Mouse (Mus musculus): Measurements from ENCODE around the gene Tlr5.
A peak's percentile ranks its signal among the peaks of the same experiment; 100 is the strongest.

Gene Tlr5

DNA sequence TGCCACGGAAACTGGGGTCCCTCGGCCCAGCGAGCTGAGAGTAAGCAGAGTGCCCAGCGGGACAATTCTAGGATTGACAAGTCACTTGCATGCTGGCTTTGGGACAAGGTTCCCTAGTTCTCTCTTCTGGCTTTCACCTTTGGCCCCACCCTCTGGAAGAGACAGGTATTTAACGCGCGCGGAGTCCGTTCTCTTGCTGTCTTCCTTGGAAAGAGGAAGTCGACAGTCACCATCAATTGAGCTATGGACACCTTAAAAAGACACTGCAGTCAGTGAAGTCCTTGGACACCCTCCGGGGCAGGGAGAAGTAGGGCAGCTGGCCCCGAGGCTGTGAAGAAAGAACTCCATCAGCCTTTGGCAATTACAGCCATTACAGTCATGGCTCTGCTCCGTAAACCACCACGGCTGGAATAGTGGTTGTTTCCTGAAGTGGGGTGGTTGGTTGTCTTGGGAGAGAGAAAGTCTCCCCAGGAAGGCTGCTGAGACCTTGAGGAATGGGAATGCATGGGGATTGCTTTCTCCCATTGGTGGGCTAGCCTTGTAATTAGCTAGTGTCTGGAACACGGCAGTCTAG, 546 bp downstream of the Tlr5 start:
- peak; percentile 30 for DNase-seq

DNA sequence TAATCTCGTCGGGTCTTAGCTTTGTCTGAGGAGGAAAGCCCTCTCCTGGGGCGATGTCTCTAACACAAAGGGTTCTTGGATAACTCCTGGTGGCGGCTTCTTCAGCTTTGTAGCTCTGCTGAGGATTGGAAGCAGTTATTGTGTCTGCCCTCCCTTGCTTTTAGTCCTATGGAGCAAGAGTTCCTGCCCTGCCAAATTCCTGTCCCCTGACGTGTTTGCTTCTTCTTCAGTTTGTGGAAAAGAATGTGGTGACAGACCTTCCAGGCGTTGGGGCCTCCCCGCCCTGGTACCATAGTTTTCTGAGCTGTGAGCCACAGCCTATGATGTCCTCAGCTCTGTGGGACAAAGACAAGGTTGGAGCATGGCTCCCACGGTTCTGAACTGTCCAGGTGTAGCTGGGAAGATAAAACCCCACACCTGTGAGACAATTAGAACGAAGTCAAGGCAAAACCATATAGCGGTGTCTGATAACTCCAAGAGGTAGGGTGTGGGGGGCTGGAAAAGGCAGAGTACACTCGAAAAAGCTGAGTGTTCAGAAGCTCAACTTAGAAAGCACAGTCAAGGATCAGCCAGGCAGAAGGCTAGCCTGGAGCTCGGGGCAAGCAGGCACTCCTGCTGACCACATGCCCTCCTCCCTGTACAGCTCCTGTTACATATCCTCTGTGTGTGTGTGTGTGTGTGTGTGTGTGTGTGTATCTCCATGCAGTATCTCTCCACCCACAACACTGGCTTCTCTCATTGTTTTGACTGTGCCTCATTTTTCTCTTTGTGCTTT, 1.8 kb downstream of the Tlr5 start:
- DNase-seq, result peak; percentile 54

DNA sequence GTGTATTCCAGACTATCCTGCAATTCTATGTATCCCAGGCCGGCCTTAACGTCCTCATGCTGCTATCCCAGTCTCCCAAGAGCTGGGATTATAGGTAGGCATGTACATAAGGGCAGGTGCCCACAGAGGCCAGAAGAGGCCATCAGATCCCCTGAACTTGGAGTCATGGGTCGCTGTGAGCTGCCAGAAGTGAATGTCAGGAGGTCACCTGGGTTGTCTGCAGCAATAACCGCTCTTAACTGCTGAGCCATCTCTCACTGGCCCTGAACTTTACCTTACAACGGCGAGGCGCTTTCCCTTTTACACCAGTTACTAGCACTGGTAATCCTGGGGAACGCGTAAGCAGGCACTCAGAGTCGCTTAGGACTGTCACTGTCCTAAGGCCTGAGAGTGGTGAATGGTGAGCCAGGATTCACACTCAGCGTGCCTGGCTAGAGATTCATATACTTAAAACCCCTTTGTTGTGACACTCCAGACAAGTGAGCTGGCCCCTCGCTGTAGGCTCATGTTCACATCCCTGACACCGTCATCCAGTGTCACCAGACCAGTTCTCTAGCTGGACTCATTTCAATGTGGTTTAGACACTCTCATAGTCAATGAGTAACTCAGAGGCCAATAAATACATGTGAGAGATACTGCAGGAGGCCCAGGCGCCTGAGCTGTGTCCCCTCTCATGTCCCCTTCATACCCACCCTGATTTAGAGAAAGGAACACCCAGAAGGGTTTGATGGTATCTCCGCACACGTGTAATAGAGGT, 2.6 kb downstream of the Tlr5 start:
- no peak for DNase-seq

DNA sequence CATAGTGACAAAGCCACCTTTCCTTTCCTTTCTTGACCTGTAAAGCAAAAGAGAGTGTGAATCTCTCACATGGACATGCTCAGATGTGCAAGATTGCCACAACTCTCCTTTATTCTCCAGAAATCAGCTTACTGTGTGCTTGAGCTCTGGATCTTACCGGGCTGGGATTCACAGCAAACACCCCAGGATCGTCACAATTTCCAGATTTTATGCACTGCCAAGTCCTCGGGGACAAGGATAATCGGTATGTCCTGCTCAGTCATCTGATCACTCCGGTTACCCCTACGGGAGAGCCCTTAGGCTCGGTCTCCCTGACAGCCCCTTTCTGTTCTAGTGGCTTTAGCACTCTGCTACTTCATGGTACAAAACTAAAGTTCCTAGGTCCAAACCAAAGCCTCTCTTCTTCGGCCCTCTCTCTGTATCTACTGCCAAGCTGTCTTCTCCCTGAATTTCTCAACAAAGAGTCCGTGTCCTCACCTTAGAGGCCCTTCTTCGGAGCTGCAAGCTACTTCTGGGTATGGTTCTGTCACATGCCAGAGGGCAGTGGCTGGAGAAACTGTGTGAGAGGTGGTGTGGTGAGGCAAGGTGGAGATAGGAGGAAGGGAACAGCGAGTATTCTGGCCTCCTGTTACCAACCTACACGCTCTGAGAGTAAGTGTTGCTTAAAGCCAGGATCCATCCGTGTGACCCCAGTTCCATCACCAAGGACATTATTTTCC, 3.4 kb downstream of the Tlr5 start:
- no peak for DNase-seq

DNA sequence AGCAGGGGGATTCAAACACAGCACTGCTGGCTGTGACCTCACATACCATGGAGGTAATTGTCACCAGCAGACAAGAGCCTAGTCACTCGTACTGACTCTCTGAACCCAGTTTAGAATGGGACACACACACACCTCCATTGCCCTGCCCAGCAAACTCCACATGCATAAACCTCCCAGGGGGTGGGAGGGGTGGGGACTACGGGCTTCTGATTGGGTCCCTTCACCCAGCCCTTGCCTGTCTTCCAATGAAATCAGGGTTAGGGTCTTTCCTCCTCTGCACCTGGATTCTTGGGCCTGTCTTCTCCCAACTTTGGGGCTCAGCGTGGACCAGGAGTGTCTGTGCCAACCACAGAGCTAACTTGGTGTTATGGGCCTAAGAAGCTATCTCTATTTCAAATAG, 4.2 kb downstream of the Tlr5 start:
- DNase-seq, result no peak

DNA sequence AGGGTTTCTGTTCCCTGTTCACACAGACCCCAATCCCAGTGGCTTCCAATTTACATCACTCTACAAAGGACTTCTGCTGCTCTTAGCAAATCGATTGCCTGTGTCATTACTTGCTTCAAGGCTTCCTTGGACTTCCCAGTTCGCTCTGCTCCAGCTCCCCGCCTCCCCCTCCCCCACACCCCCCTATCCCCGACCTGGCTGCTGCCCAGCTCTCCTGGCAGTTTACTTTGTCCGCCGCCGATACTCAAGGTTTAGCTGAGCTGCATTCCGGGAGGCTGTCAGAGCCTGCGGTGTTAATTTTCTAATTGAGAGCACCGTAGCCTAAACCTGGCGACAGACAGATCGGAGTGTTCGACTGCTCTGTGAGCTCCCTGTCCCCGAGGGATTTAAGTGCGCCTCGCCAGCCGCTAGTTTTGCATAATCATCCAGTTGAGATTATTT, 4.7 kb downstream of the Tlr5 start:
- peak; percentile 56 for DNase-seq

DNA sequence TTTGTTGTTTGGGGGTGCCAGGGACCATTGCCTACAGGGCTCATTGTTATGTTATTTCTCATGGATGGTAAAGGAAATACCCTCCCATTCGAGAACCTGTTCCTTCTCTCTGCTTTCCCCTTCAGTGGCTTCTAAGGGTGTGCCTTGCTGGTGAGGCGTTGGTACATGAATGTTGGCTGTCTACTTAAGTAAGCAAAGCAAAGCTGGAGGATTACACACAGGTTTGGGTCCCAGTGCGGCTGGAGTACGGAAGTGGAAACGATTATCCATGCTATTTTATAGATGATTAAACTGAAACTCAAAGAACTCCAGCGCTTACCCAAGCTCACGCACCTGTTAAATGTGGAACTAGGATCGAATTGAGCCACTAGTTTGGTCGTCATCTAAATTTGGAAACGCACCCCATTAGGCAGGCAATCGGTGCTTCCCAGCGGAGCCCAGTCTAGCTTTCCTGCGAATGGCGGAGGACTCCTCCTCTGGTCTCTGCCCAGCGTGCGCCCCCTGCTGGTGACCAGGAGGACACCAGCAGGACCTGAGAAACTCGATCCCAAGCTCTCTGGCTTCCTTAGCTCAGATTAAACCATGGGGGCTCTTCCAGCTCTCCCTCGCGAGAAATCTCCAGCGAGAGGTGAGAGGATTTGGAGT, 5.3 kb downstream of the Tlr5 start:
- peak; percentile 89 for DNase-seq

DNA sequence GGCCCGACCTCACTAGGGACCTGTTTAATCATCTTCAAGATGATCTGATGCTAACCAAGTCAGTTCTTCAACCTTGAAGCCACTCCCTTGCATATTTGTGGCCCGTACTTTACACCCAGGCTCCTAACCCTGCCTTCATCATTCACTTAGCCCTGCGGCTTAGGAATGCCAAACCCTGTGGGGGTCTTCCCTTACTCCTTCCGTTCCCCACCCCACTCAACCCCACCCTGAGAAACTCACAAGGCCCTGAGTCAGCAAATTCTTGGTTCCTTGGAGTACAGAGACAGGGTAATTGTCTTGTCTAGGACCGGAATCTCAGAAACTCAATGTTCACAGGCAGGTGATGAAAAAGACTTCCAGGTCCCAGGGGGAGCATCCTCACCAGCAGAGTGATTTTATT, 6.5 kb downstream of the Tlr5 start:
- no peak for DNase-seq

DNA sequence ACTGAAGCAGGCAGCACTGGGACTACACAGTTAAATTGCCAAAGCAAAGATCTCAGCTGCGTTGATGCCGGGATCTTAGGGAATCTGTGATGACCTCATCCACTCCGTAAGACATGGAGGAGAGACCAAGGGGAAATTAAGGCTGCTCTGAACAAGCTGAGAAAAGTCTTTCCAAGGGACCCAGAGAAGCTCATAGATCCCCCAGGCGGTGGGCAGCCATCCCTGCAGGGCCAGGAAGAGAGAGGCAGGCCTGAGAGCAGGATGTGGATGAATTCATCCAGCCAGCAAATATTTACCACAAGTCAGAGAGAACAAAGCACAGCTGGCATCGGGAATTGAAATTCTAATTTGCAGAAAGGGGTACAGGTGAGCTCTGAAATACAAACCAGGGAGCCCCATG, 8.7 kb downstream of the Tlr5 start:
- no peak for DNase-seq

DNA sequence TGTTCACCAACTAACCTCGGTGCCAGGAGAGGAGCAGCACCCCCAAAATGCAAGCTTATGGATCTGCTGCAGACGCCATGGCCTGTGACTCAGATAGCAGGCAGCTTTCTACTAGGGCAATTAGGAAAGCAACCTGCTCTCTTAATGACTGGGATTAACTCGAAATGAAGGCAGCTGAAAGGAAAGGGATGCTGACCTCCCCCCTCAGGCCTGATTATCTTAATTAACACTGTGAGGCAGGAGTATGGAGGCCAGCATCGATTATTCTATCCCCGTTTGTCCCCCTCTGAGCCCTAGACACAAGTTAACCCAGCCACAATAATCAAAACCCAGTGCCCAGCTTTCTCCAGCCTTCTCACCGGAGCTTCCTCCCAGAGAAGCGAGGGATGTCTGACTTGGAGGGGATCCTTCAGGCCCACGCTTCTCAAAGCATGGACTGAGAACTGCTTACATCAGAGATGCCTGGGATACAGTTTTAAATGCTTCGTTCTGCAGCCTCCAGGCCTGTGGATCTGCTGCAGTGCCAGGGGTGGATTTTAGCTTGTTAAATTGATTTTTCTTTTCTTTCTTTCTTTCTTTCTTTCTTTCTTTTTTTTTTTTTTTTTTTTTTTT, 10.4 kb downstream of the Tlr5 start:
- no peak for DNase-seq

DNA sequence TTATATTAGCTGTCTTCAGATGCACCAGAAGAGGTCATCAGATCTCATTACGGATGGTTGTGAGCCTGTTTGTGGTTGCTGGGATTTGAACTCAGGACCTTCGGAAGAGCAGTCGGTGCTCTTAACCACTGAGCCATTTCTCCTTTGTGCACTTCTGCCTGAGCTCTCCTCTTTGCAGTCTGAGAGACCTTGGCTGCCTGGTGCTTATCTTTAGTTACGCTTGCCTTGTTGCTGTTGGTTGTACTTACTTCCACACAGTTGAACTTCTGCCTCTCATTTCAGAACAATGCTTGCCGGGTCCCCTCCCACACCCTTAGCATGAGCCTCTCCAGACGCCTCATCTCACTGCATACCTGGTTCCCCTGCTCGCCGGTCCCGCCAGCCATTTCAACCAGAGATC, 14.1 kb downstream of the Tlr5 start:
- no peak for DNase-seq

DNA sequence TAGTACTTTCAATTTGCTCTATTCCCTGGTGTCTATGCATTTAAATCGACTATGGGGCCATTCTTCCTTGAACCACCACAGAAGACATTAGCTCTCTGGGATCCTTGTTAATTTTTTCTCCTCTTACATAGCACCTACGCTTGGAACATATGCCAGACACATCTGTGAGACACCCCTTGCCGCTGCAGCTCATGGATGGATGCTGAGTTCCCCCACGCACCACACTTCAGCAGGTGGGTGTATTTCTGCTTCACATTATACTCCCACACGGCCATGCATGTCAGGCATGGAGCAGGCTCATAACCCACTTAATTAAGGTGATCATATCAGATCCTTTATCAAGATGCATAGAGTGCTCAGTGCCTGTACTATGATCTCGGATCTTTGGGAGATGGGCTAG, 17.7 kb downstream of the Tlr5 start:
- DNase-seq, result no peak

DNA sequence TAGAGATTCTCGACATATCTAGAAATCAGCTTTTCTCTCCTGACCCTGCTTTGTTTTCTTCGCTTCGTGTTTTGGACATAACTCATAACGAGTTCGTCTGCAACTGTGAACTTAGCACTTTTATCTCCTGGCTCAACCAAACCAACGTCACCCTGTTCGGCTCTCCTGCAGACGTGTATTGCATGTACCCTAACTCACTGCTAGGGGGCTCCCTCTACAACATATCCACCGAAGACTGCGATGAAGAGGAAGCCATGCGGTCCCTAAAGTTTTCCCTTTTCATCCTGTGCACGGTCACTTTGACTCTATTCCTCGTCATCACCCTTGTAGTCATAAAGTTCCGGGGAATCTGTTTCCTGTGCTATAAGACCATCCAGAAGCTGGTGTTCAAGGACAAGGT, 20.2 kb downstream of the Tlr5 start:
- DNase-seq, result no peak

DNA sequence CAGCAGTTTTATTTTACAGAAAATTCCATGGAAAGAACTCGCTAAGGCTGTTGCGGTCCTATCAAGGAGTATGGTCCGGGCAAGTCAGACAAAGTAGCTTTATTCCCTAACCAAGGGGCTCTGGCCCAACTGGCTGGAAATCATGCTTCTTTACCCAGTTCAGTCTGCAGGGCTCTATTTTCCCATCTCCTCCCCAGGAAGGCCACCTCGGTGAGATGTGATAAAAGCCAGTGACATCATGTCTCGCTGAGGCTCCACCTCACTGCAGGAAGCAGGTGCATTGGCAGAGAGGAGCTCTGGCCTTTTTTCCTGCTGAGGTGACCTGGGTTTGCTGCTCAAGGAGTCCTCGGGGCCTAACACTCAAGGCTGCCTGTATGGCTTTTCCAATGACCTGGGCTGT, 26.1 kb downstream of the Tlr5 start:
- no peak for DNase-seq

DNA sequence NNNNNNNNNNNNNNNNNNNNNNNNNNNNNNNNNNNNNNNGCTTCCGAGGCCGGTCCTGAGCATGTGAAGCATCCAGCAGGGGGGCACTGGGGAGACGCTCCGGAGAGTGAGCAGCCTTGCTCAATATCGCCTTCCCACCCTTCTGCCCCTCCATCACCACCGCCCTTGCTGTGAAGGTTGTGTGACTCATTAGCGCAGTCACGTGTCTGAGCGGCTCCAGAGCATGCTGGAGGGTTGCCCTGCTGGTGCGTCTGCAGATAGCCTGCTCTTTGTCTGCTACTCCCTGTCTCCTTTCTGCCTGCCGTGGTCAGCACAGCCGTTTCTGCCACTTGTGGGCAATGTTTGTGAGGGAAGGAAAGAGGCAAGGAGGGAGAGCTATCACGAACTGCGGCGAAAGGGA, 28.4 kb downstream of the Tlr5 start:
- peak; percentile 90 for DNase-seq

DNA sequence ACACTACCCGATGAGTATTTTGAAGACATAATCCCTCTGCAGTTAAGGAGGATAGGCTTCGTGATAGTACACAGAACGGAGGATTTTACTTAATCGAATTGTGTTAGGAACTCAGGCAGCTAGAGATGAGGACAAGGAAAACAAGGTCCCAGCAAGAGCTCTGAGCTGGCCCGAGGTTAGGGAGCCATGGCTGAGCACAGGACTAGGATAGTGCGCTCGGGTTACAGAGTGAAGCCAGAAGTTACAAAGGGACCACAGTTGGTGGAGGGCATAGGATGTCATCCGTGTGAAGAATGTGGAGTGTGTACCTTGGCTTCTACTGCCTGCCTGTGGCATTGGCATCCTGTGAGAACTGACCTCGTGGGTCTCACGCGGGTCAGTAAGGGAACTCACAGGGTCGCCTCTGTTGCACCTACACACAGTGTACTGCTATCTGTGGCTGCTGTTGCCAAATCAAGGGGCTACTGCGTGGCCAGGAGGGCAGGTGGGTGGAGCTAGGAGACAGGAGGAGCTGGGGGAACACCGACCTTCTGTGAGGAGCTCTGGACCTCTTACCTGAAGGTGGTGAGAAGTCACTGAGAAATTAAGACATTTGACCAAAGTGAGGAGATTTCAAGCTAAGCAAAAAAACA, 29.0 kb downstream of the Tlr5 start:
- DNase-seq, result no peak

DNA sequence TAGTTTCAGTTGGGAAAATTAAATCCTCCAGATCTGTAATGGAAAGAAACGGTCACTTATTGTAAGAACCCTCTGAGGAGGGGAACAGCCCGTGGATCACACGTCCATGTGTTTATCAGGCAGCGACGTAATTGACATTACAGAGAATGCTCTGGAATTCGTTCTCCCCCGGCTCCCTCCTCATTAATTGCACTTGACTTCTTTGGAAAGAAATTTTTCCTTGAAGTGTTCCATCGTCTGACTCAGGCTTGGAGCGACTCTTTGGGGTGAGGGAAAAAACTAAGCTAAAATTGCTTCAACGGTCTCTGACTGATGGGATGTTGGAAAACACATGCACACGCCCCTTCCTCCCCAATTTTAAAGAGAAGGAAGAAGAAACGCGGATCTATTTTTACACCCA, 31.7 kb downstream of the Tlr5 start:
- DNase-seq, result no peak

DNA sequence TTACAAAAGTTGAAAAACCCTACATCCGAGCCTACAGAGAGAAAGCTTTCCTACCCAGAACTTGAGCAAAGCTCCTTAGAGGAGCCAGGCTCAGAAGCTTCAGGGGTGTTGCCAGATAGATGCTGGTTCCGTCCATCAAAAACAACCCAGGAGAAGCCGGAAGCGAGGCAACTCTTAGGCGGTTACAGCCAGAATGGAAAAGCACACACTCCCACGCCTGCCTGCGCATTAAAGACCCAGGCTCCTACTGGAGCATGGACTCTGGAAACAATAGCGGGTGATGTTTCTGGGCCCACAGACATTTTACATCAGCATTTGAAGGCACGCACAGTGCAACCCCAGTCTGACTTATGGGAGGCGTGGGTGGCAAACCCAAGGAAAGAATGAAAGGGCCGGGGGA, 32.2 kb downstream of the Tlr5 start:
- no peak for DNase-seq

DNA sequence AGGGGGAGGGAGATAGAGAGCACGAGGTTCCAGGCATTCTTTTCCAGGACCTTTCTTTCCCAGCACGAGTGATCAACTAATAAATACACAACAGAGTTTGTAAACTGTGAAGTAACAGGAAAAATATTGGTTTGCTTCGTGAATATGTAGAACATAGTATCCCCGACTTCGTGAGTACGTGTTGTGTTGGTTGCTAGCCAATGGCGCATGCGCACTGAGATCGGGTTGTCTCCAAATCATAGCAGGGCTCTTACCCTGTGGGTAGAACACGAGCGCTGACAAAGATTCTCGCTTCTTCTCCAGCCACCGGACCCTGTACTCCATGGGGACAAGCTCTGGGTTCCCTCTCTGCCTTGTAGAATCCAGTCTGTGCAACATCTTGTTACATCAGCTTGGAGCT, 33.2 kb downstream of the Tlr5 start:
- no peak for DNase-seq

DNA sequence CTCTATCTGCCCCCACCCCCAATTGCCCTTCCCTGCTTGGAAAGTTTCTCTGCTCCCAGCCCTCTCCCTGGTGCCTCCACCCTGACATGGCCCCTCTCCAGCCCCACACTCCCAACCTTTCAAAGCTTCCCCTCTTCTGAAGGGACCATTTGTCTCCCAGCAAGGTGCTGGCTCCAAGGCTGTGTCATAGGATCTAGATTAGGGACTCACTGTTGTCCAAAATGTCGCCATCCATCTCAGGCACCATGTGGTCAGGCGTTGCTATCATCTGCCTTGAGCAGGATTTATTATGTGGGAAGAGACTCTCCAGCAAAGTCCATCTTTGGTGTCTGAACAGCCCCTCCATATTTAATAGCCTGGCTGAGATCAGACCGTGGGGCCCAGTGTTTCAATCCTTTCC, 34.1 kb downstream of the Tlr5 start:
- DNase-seq, result no peak

DNA sequence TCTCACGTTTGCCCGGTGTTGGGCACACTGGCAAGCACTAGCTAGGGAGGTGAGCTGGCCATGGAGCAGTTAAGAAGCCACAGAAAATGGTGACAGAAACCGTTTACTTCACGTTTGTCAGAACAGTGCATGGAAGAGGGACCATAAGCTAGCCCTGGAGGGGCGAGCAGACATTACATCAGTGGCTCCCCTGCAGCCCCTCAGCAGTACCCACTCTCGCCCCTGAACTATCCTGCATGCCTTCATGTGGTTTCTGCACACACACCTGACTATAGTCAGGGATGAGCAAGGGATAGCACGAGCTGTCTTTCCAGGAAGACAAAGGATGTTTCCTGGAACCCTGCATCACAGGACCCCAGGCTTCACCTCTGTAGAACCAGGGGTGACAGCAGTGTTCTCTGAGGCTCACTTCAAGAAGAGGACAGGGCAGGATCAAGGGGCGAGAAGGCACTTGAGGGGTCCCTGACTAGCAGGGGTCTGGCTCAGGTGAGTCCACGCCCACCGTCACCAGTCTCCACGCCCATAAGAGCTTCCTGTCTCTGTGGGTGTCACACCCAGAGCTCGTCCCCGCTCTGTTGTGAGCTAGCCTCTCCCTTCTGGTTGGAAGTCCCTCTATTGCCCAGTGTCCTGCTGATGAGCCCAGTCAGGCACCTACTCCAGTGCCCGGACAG, 35.6 kb downstream of the Tlr5 start:
- no peak for DNase-seq
